Mouse (Mus musculus) kidney, postnatal 4 days (tissue): ENCODE data around the gene N4bp1.

Experiments used
- DNase-seq, 2 experiments: peaks; one replicate each; pipeline ENCODE4 v3.0.0; 2021; ENCODE audit warnings: mixed read lengths in 2 of 2

The N4bp1 gene

DNA sequence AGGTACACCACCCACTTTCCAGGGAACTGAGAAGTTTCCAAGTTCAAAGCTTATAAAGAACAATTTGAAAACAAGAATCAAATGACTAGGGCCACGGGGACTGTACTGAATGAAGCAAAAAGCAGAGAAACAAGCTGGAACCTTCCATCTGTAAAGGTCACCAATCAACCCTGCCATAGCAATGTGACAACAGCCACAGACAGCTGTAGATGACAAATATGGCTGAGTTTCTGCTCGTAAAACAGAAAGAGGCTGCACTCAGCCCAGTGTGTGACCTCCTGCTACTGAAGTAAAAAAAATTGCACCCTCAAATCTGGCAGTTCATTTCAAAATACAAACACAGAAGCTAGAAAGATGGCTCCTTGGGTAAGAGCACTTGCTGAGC, 31.1 kb downstream of the N4bp1 start:
- no peak for DNase-seq

DNA sequence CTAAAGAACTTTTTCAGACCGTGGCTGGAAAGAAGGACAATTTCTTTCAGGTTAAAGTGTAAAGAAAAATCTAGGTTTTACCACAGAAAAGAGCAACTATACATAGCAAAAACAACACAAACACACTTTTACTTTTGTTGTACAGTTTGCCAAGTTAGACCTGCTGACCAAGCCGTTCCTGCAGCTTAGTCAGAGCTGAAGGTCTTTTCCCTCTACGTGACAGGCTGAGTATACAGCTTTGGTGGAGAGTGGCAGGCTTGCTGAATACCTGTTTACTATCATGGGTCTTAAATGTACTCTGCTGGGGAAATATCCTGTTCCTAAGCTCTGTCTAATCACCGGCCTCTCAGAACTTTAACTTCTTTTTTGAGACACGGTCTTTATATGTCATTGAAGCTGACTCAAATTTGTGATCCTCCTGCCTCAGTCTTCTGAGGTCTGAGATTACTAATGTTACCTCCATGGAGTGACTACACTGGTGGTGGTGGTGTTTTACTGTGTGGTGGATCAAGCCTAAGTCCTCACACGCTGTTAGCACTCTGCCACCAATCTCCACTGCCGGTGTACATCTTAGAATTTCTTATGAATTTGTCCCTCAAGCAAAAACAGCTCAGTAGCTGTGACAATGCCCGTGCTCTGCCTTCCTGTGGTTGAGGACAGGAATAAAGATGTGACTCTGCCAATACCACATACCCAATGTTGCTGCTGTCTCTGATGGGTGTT, 31.6 kb downstream of the N4bp1 start:
- DNase-seq, result no peak

DNA sequence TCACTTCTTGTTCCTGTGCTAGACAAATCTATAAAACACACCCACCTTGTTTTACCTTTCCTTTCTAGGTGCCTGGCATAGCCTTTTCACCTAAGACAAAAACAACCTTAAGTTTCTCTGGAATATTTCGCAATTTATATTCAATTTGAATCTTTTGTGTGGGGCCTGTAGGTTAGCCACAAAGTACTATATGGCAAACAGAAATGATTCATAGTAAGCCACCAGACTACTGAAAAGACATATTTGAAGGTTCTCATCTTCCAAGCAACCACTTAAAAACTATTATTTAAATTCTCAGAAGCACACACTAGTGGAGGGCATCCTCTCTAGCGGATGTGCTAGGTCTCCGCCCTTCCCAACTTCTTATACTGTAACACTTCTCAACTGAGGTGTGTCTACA, 32.6 kb downstream of the N4bp1 start:
- DNase-seq, result no peak

DNA sequence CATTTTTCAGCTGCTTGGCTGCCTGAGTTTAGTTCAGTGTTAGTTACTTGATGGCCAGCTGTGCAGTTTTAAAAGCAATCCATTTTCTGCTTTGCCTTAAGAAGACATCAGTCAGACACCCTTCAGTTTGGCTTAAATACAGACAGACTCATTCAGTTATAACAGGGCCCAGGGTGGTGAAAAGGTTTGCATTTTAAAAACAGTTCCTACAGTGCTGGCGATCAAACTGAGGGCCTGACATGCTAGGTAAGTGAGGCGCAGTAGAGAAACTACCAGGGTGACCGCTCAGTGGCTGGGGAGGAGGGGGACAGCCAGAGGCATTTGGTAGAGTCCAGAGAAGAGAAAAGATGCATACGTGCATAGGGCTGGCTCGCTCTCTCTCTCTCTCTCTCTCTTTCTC, 36.2 kb downstream of the N4bp1 start:
- DNase-seq, result no peak

DNA sequence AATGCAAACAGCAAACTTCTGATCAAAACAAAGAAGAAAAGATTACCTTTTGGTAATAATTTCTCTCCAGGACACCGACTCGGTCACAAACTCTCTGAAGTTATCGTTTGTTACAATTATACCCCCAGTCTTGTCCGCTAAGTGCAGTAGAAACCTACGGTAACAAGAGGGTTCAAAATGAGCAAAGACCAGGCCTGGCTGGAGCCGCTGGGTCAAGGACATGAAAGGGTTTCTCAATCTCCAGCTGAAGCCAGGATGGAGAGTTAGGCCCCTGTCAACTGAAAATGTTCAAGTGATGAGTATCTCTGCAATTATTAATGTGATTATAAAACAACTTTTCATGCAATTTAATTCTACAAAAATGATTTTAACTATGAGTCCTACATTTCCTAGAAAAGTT, 36.7 kb downstream of the N4bp1 start:
- DNase-seq, result no peak

DNA sequence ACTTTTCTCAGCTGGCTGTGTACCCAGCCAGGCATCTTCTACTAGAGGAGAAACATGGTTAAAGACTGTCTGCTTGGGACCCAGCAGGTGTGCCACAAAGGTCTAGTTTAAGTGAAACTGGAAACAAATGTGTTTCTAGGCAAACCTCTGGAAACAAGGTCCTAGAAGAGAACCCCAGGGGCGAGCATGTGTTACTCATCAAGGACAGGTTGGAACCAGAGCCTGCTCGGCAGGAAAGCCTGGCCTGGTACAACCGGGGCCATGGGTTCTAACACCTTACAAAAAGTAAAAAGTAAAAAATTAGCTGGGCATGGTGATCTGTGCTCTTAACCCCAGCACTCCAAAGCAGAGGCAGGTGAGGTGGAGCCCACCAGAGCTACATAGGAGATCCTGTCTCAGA, 38.0 kb downstream of the N4bp1 start:
- DNase-seq, result no peak

DNA sequence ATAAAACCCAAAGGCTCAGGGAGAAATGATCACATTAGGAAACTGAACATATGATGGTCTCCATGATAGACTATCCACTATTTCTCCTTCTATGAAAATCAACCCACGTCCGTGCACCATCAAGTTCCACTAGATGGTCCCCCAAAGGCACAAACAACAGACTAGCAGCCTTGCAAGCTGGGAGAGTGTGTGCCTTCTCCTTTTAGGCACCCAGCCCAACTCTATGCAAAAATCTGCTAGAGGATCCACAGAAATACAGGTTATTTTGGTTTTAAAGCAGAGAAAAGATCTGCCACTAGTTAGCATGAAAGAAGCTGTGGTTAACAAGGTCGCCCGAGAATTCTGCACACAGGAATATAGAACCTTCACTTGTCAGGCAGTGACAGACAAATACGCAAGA, 39.2 kb downstream of the N4bp1 start:
- no peak for DNase-seq

DNA sequence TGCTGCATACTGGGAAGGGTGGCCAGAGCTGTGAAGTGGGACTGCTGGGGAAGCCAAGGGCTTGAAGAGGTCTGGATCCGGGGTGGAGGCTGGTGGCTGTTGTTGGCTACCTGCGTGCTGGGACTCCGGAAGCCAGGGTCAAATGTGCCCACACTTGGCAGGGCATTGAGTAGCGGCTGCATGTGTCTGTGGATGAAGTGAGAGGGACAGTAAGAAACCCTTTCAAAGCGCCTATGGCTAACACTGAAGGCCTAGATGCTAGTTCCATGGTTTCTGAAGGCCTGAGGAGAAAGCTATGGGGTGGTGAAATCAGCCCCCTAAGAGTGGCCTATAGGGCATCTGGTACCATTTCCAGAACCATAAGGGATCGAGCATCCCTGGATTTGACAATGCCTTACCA, 40.2 kb downstream of the N4bp1 start:
- no peak for DNase-seq

DNA sequence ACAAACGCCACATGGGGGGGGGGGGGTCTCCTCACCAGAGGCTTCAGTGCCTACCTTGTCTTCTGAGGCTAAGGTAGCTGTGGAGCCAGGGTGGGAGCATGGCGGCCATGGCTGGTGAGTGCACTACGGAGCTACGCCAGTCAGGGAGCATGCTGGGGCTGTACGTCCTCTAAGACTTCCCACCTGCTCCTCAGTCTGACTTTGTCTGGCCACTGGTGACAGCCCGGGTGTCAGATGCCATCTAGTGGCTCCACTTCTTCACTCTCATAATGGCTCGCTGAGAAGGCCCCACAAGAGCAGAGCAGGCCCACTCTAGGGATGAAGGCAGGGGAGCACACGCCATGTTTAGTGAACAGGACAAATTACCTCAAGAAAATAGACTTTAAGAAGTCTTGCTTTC, 41.2 kb downstream of the N4bp1 start:
- DNase-seq, result peak; percentile 54 to 59

DNA sequence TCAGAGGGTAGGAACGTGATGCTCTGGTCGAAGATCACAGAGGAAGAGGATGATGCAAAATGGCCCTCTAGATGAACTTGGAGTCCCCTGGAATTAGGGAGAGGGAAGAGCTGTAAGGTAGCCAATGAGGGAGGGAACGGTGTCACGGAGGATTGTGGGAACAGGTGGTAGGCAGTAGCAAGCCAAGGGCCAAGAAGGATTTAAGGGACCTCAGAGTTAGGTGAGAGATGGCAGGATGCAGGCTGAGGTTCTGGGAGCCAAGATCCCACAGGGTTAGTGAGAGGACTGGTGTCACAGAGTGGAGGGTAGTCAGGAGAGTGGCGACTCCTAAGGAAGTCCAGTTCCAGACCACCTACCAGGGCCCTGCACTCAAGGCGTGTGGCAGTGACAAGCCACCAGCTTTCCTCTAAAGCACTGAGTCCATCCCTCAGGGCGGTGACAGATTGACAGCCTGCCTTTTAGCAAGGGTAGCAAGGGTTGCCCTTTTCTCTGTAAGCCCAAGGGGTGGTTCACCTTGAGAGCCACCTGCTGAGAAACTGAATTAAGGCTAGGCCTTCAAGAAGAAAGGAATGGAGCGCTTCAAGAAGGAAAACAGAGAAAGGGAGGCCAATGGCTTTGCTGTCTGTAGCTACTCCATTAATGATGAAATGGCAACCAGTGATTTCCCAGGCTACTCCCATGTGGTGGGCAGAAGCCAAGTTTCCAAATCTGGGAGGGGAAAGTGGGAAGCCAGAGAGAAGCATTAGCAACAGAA, 43.3 kb downstream of the N4bp1 start:
- DNase-seq, result no peak

DNA sequence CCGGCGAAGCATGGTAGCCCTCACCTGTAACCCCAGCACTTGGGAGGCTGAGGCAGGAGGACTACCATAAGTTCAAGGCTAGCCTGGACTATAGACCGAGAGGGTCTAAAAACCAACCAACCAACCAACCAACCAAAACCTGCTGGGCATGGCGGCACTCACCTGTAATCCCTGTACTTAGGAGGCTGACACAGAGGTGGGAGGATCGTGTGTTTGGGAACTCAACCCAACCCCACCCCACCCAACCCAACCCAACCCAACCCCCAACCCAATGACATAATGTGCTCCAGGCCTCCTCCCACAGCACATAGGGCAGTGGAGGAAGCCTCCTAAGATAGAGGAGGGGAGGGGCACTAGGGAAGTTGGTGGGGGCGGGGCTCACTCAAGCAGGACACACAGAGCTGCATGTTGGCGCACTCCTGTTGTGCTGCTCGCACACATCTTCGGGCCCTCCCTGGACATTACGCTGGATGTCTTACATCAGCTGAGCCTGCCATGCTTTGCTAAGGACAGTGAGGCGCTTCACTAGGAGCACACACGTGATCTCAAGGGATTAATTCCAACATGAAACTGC, 44.9 kb downstream of the N4bp1 start:
- DNase-seq, result no peak

DNA sequence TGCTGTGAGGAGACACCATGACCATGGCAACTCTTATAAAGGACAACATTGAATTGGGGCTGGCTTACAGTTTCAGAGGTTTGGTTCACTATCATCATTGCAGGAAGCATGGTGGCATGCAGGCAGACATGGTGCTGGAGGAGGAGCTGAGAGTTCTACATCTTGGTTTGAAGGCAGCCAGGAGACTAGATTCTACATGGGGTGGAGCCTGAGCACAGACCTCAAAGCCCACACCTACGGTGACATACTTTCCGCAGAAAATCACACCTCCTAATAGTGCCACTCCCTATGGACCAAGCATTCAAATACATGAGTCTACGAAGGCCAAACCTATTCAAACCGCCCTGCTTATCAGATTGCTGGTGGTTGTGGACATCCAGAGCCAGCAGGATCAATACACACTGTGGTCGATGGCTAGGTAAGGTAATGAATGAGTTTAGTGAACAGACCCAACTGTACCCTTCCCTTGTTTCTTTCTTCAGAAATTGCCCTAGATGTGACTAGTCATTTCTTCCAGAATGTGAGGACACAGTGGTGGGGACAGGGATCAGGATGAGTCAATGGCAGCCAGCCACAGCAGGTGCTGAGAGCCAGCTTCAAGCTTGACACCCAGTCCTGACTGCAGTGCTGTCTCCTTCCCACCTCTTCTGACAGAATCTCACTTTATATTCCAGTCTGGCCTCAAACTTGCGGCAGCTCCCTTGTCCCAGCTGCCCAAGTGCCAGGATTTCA, 46.2 kb downstream of the N4bp1 start:
- no peak for DNase-seq

DNA sequence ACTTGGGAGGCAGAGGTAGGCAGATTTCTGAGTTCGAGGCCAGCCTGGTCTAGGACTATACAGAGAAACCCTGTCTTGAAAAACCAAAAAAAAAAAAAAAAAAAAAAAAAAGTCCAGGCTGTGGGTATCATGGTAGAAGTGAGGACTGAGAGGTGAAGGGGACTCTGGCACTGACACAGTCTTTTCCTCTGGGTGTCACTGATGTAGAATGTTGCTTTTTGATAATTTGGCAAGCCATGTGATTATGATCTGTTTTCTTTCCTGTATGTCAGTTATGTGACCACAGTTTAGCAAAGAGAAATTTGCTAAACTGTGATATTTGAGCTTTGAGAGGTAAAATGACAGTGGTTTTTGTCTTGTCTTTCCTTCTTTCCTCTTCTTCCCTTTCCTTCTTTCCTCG, 47.8 kb downstream of the N4bp1 start:
- no peak for DNase-seq

DNA sequence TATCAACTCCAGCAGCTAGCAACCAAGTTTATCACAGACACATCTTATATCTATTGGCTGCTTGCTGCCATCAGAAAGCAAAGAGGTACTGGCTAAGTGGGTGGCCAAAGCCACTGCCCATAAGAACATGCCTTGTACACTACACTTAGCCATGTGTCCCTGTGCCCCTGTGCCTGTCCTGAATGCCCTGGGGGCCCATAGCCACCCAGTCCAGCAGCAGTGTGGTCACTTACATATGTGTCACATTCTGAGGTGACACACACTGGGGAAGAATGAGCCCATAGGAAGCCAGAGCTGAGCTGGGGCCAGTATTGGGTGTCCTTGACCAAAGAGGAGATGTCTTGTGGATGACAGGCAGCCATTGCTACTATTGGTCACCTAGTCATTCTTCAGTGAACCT, 49.2 kb downstream of the N4bp1 start:
- no peak for DNase-seq

DNA sequence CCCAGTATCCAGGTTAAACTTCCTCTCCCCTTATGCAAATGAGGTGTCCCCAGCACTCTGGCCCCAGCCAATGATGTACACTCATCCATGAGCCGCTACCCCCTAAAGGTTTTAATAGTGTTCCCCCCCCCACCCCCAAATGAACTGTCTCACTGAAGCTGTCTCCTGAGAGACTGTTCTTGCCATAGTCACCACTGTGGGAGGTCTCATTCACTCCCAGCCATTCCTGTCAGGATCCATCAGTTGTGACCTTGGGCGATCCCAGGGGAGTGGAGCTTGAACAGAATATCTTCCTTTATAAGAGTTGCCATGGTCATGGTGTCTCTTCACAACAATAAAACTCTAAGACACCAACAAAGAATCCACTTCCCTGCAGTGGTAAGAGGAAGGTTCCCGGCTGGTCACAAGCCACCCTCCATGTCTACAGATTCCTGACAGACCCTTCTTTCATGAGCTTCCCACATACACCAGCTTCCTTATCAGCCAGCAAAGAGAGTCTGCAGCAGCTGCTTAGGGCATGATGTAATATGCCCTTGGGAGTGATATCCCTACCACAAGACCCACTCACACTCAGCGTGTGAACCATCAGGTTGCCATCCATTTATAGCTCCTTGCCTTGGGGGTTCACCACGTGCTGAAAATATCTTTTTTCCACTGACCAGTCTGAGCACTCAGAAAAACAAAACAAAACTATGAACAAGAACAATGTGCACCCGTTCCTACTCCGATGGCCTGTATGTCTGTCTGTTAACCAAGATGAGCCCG, 50.4 kb downstream of the N4bp1 start:
- DNase-seq, result no peak

DNA sequence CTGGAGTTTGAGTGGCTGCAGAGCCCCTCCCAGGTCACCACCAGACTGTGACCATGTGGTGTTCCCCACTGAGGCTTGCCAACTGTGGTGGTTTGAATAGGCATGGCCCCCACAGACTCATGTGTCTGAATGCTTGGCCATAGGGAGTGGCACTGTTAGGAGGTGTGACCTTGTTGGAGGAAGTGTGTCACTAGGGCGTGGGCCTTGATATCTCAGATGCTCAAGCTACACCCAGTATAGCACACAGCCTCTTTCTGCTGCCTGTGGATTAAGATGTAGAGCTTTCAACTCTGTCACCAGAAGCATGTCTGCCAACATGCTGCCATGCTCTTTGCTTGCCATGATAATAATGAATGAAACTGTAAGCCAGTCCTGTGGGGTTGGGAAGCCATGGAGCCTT, 51.1 kb downstream of the N4bp1 start:
- DNase-seq, result no peak

DNA sequence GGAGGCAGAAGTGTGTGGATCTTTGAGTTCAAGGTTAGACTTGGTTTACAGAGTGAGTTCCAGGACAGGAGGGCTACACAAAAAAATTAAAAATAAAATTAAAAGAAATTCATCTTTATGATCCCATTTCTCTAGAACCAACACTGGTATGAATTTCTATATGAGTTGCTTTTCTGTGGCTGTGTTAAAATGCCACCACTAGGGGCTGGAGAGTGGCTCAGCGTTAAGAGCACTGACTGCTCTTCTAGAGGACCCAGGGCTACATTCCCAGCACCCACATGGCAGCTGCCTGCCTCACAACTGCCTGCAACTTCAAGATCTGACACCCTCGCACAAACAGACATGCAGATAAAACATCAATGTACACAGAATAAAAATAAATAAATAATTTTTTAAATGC, 56.1 kb downstream of the N4bp1 start:
- DNase-seq, result no peak

DNA sequence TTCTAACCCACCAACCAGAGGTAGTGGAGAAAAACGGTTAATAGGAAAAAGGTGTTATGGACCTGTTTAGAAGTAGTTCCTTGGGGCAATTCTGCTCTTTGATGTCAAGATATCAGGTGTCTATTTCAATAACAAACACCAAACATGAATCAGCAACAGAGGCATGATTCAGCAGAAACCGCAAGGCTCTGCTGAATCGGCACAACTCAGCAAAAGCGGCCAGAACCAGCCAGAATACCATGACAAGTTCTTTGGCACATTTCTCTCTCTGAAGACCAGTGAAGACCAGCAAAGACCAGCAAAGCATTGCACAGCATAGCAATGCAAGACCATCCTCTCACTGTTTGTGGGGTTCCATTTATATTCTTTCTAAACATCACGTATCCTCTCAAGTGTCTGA, 57.9 kb downstream of the N4bp1 start:
- no peak for DNase-seq

DNA sequence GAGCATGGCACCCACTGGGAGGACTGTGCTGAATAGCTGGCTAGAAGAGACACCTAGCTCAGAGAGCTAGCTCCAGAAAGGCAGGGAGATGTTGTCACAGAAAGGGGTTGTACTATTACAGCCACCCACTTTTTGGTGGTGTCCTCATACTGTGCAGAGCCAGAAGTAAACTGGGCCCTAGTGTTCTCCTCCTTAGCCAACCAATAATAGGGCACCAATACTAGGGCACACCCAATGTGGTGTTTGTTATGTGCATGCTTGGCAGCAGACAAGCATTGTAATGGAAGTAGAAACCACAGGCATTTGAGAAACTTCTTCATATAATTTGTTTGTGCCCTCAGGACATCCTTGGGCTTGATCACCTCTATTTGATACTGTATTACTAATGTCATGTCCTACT, 58.5 kb downstream of the N4bp1 start:
- DNase-seq, result no peak

DNA sequence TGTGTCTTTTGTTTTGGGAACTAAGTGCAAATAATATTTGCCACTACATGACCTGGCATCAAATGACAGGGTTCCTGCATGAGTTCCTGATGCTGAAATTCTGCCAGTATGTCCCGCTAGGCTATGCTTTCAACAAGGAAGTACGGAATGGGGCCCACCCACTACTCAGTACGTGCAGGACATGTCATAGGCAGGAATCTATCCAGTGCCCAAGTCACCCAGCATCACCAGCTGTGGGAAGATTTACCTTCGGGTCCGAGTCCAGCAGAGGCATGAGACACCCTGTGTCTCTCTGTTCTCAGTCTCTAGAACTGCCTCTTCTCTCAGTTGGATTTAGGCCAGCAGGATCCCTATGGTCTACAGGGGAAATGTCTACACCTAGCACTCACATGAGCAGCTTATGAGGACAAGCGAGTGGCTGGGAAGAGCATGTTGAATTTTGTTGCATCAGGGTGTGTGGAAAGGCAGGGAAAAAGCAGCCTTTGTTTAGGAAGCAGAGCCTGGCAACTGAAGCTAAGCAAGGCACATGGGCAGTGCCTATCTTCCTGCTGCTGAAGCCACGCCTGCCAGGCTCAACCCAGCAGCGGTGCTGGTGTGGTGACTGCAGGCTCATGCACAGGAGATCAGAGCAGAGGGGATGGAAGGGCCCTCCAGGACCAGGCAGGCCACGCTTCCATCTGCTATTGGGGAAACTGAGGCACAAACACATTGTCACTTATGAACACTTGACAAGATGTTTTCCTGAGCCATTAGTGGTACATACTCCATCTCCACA, 59.2 kb downstream of the N4bp1 start:
- no peak for DNase-seq

DNA sequence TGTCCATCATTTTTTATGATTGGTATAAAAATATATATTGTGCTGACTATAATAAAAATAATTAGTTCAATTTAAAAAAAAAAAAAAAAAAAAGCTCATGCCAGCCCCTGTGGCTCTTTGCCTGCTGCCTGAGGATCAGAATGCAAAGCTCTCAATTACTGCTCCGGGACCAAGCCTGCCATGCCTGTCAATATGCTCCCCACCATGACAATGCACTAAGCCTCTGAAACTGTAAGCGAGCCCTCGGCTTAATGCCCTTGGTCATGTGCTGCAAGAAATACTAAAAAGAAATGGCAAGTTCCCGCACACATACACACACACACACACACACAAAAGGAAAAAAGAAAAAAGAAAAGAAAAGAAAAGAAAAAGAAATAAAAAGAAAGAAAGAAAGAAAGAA, 60.3 kb downstream of the N4bp1 start:
- DNase-seq, result no peak

DNA sequence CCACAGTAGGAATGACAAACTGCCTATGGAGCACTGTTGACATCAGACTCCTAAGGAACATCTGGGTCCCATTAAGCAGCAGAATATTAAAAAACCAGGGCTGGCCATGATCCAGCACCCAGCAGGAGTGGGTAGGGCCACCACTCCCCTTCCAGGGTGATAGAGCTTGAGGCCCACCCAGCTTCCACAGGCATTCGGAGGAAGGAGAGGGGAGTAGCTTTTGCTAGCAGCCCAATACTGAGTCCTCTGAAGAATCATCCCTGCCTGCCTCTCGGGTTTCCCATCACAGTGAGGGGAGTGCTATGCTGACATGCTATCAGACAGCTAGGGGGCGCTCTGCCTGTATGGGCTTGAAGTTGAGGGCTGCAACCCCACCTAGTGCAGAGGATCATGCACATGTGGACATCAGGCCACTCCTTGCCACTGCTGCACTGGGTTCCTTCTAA, 64.3 kb downstream of the N4bp1 start:
- DNase-seq, result peak; percentile 72 to 75
